Mouse (Mus musculus) adrenal gland, postnatal 0 days (tissue): ENCODE measurements around the gene Bdkrb2. TPM values are rescaled to one million over a fixed set of nuclear protein-coding genes. Genes with fewer than 3 reads are reported as not detected.

ENCODE experiments used
- polyA plus RNA-seq: library from polyadenylated mRNA; unstranded; fragments of >200 nt; fragmentation: Nextera tagmentation; extraction: Ambion mirVana; gene quantifications from 2 replicates; pipeline ENCODE4 v1.2.1, GENCODE M21; 2015

Bdkrb2 gene
- 7.9 and 8.1 TPM in 2 replicates for polyA plus RNA-seq

GRCm38 (mm10) chr12:105562936-105563680, at the start of gene Bdkrb2:
Gene Bdkrb2, plus strand, starts transcription at chr12:105563226.

GRCm38 (mm10) chr12:105602581-105603210, 39.7 kb downstream of the Bdkrb2 start, which contains the start of gene Bdkrb1:
Gene Bdkrb1, plus strand, starts transcription at chr12:105603085.

Other genes starting within 250 kb of the Bdkrb2 start
- 0.25 and 0.43 TPM in 2 replicates for gene Tunar, start 229.4 kb upstream of the Bdkrb2 start, polyA plus RNA-seq
- 1.7 and 3.0 TPM in 2 replicates for gene D430019H16Rik, start 109.4 kb upstream of the Bdkrb2 start, polyA plus RNA-seq
- gene Bdkrb1, start 39.9 kb downstream of the Bdkrb2 start, polyA plus RNA-seq, result 0.17 and 0.90 TPM in 2 replicates
- gene Gskip, start 121.6 kb downstream of the Bdkrb2 start, polyA plus RNA-seq, result 33.7 and 34.3 TPM in 2 replicates
- 5.6 and 5.8 TPM in 2 replicates for gene Atg2b, start 122.0 kb downstream of the Bdkrb2 start, polyA plus RNA-seq
- 0.41 and 0.47 TPM in 2 replicates for gene Ak7, start 142.8 kb downstream of the Bdkrb2 start, polyA plus RNA-seq
- gene Papola, start 221.5 kb downstream of the Bdkrb2 start, polyA plus RNA-seq, result 106 and 147 TPM in 2 replicates